Mouse (Mus musculus) cerebellum, adult 11 months (tissue): Measurements from ENCODE around the gene N4bp3.
"Not testable (repeated sequence)": the region's sequence is repeated elsewhere in the genome, so short reads cannot be mapped to it uniquely, and the experiment has no call there.

Experiments used
- DNase-seq: peaks from one replicate; pipeline ENCODE4 v3.0.0; 2022

Gene N4bp3

DNA sequence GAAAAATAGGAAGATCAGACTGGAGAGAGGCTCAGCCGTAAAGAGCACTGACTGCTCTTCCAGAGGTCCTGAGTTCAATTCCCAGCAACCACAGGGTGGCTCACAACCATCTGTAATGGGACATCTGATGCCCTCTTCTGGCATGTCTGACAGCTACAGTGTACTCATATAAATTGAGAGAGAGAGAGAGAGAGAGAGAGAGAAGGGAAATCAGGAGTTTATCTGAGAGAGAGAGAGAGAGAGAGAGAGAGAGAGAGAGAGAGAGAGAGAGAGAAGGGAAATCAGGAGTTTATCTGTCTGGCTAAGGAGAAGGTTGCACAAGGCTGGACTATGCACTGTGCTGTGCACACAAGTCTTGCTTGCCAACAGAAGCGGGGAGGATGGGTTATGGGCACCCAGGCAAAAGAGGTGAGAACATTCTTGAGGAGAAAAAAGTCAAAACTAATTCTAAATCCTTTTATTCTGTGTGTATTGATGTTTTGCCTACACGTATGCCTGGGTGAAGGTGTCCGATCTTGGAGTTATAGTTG, 2.3 kb upstream of the N4bp3 start:
- no peak for DNase-seq

DNA sequence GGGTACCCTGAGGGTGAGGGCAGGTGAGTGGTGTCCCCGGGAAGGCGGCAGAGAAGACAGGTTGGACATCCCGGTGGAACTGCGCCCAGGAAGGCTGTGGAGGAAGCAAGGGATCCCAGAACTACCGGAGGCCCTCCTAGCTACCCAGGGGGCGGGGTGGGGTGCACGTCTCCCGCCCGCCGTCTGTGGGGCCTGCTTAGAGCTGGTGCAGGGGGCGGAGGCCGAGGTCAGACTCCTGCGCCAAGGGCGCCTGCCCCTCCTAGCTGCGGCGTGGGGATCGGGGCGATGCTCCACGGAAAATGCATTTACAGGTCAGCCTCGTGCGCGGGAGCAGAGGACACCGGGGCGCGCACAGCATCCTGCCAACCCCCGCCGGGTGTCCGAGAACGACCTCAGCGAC, 381 bp downstream of the N4bp3 start:
- DNase-seq, result no peak

DNA sequence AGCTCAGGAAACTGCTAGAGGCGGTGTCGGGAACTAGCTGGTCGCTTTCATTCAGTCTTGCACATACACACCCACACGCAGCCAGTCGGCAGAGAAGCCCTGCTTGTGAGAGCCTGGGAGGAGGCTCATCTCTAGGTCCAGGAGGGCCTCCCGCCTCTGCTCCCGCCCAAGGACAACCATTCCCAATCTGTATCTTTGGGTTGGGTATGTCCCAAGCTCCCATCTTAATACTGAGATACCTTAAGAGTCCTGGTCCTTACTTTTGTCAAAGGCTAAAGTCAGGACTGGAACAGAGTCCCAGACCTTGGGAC, 798 bp downstream of the N4bp3 start:
- DNase-seq, result no peak

- DNase-seq, result no peak
Observed at GRCm38 (mm10) chr11:51649111-51649888, 1.3 kb downstream of the N4bp3 start.

DNA sequence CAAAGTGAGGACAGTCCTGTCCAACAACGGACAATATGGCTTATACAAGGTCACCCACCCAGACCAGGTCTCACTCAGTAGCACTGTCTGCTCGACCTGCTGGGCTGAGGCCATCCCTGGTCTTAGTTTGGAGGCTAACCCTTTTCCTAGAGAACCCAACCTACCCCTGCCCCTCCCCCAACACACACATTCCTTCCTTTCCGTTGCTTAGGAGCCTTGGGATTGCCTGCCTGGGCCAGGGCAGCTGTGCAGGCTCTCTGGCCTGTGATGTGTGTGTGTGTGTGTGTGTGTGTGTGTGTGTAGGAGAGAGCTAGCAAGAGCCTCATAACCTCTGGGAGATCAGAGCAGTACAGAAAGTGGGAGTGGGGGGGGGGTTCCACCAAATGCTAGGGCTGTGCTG, 2.1 kb downstream of the N4bp3 start:
- DNase-seq, result no peak

GRCm38 (mm10) chr11:51646751-51647667, 3.6 kb downstream of the N4bp3 start:
- no peak for DNase-seq

GRCm38 (mm10) chr11:51646245-51646644, 4.4 kb downstream of the N4bp3 start:
- DNase-seq, result no peak

- no peak for DNase-seq
Observed at GRCm38 (mm10) chr11:51645293-51645692, 5.3 kb downstream of the N4bp3 start.

DNA sequence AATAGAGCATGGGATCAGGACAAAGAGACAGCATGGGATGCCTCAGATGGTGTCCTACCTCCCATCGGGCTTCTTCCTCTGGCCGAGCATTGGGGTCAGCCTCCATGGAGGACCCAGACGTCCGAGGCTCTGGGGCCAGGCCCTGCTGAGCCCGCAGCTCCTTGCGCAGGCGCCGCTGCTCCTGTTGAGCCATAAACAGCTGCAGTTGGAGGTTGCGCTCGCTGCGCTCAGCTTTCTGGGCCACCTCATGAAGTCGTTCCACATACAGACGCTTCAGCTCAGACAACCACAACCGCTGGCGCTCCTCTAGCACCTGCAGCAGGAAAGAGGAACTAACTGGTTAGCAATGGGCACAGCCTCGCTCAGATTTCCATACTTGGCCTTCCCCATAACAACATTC, 6.4 kb downstream of the N4bp3 start:
- DNase-seq, result no peak

DNA sequence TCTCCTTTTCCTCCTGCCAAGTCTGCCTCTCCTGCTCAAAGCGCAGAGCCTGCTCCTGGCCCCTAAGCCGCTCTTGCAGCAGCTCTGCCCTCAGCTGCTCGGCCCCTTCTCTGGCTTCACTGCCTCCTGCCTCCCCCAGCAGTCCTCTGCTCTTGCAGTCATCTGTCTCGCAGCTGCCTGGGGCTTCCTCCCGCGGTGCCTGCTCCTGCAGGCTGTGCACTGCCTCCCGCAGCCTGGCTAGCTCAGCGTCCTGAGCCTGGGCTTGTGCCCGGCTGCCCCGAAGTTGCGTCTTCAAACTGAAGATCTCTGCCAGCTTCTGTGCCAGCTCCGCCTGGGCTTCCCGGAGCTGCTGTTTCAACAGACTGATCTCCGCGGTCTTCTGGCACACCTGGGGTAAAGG, 6.9 kb downstream of the N4bp3 start:
- peak; percentile 45 for DNase-seq

- no peak for DNase-seq
Observed at GRCm38 (mm10) chr11:51643202-51643601, 7.4 kb downstream of the N4bp3 start.

GRCm38 (mm10) chr11:51640748-51641147, 9.9 kb downstream of the N4bp3 start:
- DNase-seq, result no peak

GRCm38 (mm10) chr11:51638497-51638896, 12.1 kb downstream of the N4bp3 start:
- no peak for DNase-seq

GRCm38 (mm10) chr11:51637971-51638414, 12.6 kb downstream of the N4bp3 start:
- DNase-seq, result no peak

- peak; percentile 51 for DNase-seq
Observed at GRCm38 (mm10) chr11:51636323-51636684, 14.3 kb downstream of the N4bp3 start.

DNA sequence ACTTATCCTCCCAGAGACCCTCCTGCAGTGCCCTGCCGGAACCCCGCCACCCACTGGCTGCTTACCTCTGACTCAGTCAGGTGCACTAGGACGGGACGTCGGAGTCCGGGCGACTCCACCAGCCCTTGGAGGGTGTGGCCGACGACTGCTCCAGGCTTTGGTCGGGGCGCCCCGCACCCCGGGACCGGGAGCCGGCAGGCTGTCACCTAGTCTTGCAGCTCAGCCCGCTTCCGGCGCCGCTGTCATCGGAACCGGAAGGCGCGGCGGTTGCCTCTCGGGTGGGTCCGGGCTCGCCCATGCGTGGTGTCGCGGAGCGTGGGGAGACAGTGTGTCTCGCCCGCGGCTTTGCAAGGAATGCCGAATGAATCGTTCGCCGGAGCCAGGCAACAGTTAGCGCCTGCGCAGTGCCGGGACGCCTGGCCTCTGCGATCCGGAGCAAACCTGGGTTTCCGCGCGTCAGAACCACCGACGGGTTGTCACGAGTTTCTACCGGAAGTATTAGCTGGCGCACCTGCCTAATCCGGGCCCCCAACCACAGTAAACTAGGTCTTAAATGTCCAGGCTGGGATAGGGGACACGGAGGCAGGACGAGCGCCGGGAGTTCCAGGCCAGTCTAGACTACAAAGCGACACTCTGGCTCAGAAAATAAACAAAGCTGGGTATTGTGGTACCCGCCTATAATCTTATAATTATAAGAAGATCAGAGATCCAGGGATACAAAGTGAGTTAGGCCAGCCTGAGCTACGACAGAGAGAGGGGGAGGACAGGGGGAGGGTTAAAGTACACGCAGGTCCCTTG, 14.9 kb downstream of the N4bp3 start, which contains the start of gene Rmnd5b:
Gene Rmnd5b, minus strand, starts transcription at position 372 of the 798 bp plus-strand sequence.
- DNase-seq, result peak; percentile 88

- no peak for DNase-seq
Observed at GRCm38 (mm10) chr11:51635127-51635524, 15.5 kb downstream of the N4bp3 start.

GRCm38 (mm10) chr11:51633721-51634120, 16.9 kb downstream of the N4bp3 start:
- DNase-seq, result no peak

DNA sequence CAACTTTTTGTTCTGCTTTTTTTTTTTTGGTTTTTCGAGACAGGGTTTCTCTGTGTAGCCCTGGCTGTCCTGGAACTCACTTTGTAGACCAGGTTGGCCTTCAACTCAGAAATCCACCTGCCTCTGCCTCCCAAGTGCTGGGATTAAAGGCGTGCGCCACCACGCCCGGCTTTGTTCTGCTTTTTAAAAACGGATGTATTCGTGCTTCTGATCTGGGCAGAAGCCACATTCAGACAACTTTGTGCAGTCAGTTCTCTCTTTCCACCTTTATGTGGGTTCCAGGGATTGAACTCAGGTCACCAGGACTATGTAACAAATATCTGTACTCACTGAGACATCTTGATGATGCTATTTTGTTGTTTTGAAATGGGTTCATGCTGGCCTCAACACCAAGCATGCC, 17.4 kb downstream of the N4bp3 start:
- DNase-seq, result not testable (repeated sequence)

- no peak for DNase-seq
Observed at GRCm38 (mm10) chr11:51632130-51632753, 18.4 kb downstream of the N4bp3 start.

GRCm38 (mm10) chr11:51629651-51630314, 20.9 kb downstream of the N4bp3 start:
- DNase-seq, result no peak

- DNase-seq, result no peak
Observed at GRCm38 (mm10) chr11:51627907-51628306, 22.7 kb downstream of the N4bp3 start.
